Mouse (Mus musculus) liver, embryonic 14.5 days (tissue): Measurements from ENCODE around the gene Bzw2. TPM values are rescaled to one million over a fixed set of nuclear protein-coding genes. Genes with fewer than 3 reads are reported as not detected.

Experiments
- ATAC-seq: fragments of 200-750 bp; cut with Nextera tagmentation; 2 replicates; pipeline ENCODE4 v1.8.0; 2017; ENCODE audit warnings: moderate number of reproducible peaks, mild to moderate bottlenecking, moderate library complexity; ENCODE audit not compliant: insufficient read depth
- DNase-seq, 3 experiments: peaks; one replicate each; pipeline ENCODE4 v3.0.0-alpha.2; 2012 to 2013; ENCODE audit warnings: low read depth in 3 of 3, low spot score in 3 of 3
- H3K27ac ChIP-seq: fragments of 300-500 bp; sonication (generic); 2 replicates; pipeline ENCODE4 v1.5.1; 2014; ENCODE audit warnings: moderate library complexity, mild to moderate bottlenecking, control low read depth, inconsistent platforms
- H3K27me3 ChIP-seq: fragments of 300-500 bp; sonication (generic); 2 replicates; pipeline ENCODE4 v1.6.1; 2014; ENCODE audit warnings: mild to moderate bottlenecking, low read length, moderate library complexity; ENCODE audit not compliant: control insufficient read depth, insufficient read depth
- H3K36me3 ChIP-seq: fragments of 300-500 bp; sonication (generic); replicated peaks from 2 replicates; pipeline ENCODE4 v1.6.1; 2014; ENCODE audit warnings: low read depth; ENCODE audit not compliant: control insufficient read depth, insufficient read depth
- H3K4me1 ChIP-seq, 2 experiments: fragments of 200-500 bp in 1 of 2; fragments of 300-500 bp in 1 of 2; sonication (generic) in 1 of 2; replicated peaks; 2 replicates each; pipeline ENCODE4 v1.6.1; 2012 to 2014; ENCODE audit warnings: antibody characterized with exemption in 1 of 2, inconsistent platforms in 1 of 2, low read length in 1 of 2; ENCODE audit not compliant: control insufficient read depth in 2 of 2, insufficient read depth in 2 of 2
- H3K4me2 ChIP-seq: fragments of 300-500 bp; sonication (generic); 2 replicates; pipeline ENCODE4 v1.6.1; 2014; ENCODE audit warnings: low read depth, mild to moderate bottlenecking, control low read depth, moderate library complexity
- H3K4me3 ChIP-seq, 2 experiments: fragments of 200-500 bp in 1 of 2; fragments of 300-500 bp in 1 of 2; sonication (generic) in 1 of 2; 2 replicates each; pipeline ENCODE4 v1.5.1; 2012 to 2014; ENCODE audit warnings: low read depth in 2 of 2, low read length in 2 of 2, mild to moderate bottlenecking in 2 of 2, control low read depth in 1 of 2, inconsistent platforms in 1 of 2, moderate library complexity in 1 of 2; ENCODE audit not compliant: insufficient read depth in 1 of 2
- H3K9ac ChIP-seq: fragments of 300-500 bp; sonication (generic); replicated peaks from 2 replicates; pipeline ENCODE4 v1.6.1; 2014; ENCODE audit warnings: mild to moderate bottlenecking, control low read depth, moderate library complexity
- H3K9me3 ChIP-seq: fragments of 300-500 bp; sonication (generic); 2 replicates; pipeline ENCODE4 v1.6.1; 2016; ENCODE audit warnings: low read length, mixed read lengths; ENCODE audit not compliant: control insufficient read depth
- CTCF ChIP-seq: IDR thresholded peaks from 2 replicates; pipeline ENCODE4 v1.5.1; 2016; ENCODE audit warnings: antibody characterized with exemption, low read depth, control low read depth
- EP300 ChIP-seq: IDR thresholded peaks from 2 replicates; pipeline ENCODE4 v1.6.1; 2016; ENCODE audit warnings: antibody characterized with exemption, low read depth
- WGBS: fragments of 180-500 bp; shearing (Covaris S2); extraction: QIAGEN DNeasy Blood & Tissue Kit; methylation state at CpG from one replicate; pipeline ENCODE4 v1.1.7; 2014; ENCODE audit not compliant: insufficient replicate concordance; 5-methylcytosine and 5-hydroxymethylcytosine counted together
- polyA plus RNA-seq, 2 experiments: library from polyadenylated mRNA; depleted of rRNA in 1 of 2; stranded (reverse) in 1 of 2; unstranded in 1 of 2; fragments of >200 nt; fragmentation: Nextera tagmentation in 1 of 2; extraction: Ambion mirVana in 1 of 2; gene quantifications; 2 replicates each; pipeline versions ENCODE4 v1.2.1 to v1.2.3; 2012 to 2014

The Bzw2 gene
- polyA plus RNA-seq, 2 experiments = 27.2 to 50.3 TPM

DNA sequence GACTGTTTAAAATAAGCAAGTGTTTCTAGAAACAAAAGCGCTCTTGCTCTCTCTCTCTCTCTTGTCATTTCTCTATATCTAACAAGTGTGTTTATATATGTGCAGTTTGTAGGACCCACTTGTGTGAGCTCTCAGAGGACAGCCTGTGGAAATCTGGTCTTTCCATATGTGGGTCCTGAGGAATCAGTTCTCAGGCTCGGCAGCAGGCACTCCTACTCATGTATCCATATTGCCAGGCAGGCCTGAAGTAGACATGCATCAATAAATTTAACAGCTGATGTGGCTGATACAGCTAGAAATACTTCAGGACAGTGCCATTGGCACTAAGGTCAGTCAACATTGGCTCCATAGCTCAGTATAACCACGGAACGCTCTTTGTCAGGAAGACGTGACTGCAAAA lies 46.8 kb downstream of the Bzw2 start:
- Histone ChIP-seq H3K4me2 (no peak overlapping the region), H3K4me3 (no peak overlapping the region), H3K27me3 (no peaks in the 10 kb centered on the region), H3K9me3 (no peaks in the 10 kb centered on the region), H3K36me3 (peaks cover 19% of the 10 kb centered on the region), H3K4me1 (no peaks in the 10 kb centered on the region), H3K9ac (no peak overlapping the region), H3K27ac (no peak overlapping the region)
- TF ChIP-seq EP300 = no peak
- no peak for TF ChIP-seq CTCF
- no peak for ATAC-seq
- 79% methylated on average over 5 of the region's 5 CpGs for WGBS
- DNase-seq = no peak

DNA sequence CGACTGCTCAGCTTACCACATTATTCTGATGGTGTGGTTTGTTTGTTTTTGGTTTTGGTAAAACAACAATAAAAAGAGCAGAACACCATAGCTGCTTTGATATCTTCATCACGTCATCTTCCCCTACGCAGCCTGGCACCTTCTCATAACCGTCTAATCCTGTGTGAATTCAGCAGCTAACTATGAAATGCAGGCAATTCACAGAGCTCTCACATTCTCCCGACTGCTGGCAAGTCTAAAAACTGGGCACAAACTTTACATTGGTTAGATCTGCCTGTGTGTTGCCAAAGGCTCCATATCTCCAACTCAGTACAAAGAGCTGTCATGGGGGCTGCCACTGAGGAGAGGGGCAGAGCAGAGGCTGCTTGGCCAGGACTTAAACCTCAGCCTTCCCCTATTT lies 47.4 kb downstream of the Bzw2 start:
- WGBS = 77% methylated on average over 5 of the region's 5 CpGs
- no peaks in the 10 kb centered on the region for H3K27me3 ChIP-seq
- ATAC-seq (no peak), DNase-seq (no peak)
- H3K4me1 ChIP-seq = no peaks in the 10 kb centered on the region
- no peak overlapping the region for H3K27ac ChIP-seq
- H3K9ac ChIP-seq = no peak overlapping the region
- H3K4me3 ChIP-seq = no peak overlapping the region
- H3K36me3 ChIP-seq = peaks cover 19% of the 10 kb centered on the region
- H3K4me2 ChIP-seq = no peak overlapping the region
- no peaks in the 10 kb centered on the region for H3K9me3 ChIP-seq
- TF ChIP-seq EP300 = no peak
- TF ChIP-seq CTCF = no peak

DNA sequence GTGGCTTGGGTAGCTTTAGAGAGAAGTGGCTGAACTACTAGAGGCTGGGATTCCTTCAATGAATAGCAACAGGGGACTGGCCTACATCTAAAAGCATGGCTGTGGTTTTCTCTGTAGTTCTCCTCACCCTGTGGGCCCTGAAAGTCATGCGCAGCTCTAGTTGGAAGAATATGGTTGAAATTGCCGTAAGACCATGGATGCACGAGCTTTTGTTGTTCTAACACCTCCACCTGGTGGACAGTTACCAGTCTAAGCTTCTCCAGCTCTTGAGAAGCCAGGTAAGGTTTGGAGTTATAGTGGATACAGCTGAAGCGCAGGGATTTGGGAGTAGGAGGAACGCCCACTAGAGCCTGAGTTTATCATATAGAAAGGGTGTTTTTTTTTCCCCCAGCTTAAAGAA lies 49.4 kb downstream of the Bzw2 start:
- H3K27ac ChIP-seq = no peak overlapping the region
- no peak overlapping the region for H3K4me3 ChIP-seq
- no peaks in the 10 kb centered on the region for H3K4me1 ChIP-seq
- no peak overlapping the region for H3K4me2 ChIP-seq
- no peaks in the 10 kb centered on the region for H3K27me3 ChIP-seq
- H3K9ac ChIP-seq = no peak overlapping the region
- ATAC-seq = no peak
- WGBS = 83% methylated on average over 5 of the region's 5 CpGs
- H3K9me3 ChIP-seq = no peaks in the 10 kb centered on the region
- no peak for TF ChIP-seq EP300
- peaks cover 22% of the 10 kb centered on the region for H3K36me3 ChIP-seq
- no peak for DNase-seq

DNA sequence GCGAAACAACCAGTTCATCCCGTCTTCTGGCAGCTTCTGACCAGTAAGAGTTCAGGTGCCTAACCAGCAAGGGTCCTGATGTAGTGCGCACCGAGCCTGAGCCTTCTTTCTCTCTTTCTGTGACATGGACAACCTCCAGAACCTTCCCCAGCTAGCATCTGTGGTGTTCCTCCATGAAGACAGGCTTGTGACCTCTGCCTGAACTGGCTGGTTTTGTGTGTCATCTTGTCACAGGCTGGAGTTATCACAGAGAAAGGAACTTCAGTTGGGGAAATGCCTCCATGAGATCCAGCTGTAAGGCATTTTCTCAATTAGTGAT lies 54.3 kb downstream of the Bzw2 start:
- Histone ChIP-seq H3K9ac (no peak overlapping the region), H3K4me2 (no peak overlapping the region), H3K4me1 (no peaks in the 10 kb centered on the region), H3K27ac (no peak overlapping the region), H3K36me3 (peaks cover 12% of the 10 kb centered on the region), H3K4me3 (no peak overlapping the region), H3K27me3 (no peaks in the 10 kb centered on the region), H3K9me3 (no peaks in the 10 kb centered on the region)
- DNase-seq (no peak), ATAC-seq (no peak)
- no peak for TF ChIP-seq CTCF
- WGBS = 81% methylated on average over 4 of the region's 4 CpGs

DNA sequence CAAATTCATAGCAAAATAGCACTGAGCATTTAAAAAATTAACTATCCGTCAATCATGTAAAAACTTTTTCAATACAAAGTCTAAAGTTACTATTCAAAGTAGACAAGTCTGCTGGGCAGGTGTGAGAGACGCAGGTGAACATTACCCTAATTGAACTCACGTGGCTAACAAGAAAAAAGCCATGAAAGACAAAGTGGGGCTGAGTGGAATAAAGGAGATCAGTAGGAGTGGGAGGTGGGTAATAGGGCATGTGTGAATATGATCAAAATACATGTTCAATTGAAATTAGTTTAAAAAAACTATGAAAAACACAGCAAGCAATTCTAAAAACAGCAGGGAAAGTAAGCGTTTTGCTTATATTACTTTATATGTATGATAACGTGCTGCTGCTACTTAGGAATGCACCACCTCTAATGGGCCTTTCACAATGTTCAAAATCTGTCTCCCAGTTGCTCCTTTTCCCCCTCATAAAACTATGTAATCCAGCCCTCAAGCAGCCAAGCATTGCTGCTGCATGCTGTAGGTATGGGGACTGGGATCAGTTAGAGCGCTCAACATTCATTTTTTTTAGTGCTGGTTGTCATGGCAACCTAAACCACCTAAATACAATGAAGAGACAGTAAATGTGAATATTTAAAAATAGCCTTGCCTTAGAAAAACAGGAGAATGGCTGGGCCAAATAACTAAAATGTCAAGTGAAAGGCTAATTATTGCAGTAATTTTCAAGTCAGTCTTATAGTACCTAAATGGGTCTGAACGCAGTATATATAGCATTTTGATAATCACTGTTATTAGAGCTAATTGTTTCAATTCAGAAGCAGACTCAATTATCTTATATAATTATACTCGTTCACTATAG lies 54.9 kb downstream of the Bzw2 start:
- no peak for TF ChIP-seq EP300
- no peak for TF ChIP-seq CTCF
- no peaks in the 10 kb centered on the region for H3K4me1 ChIP-seq
- DNase-seq (no peak), ATAC-seq (no peak)
- H3K4me3 ChIP-seq = no peak overlapping the region
- H3K27me3 ChIP-seq = no peaks in the 10 kb centered on the region
- H3K9ac ChIP-seq = no peak overlapping the region
- no peak overlapping the region for H3K4me2 ChIP-seq
- no peaks in the 10 kb centered on the region for H3K9me3 ChIP-seq
- WGBS = 76% methylated on average over 8 of the region's 8 CpGs
- H3K27ac ChIP-seq = no peak overlapping the region
- H3K36me3 ChIP-seq = peaks cover 7% of the 10 kb centered on the region
